Mouse (Mus musculus) lung, adult 2 months (tissue): ENCODE measurements around the gene 1700018G05Rik.
"Not testable (repeated sequence)": the region's sequence is repeated elsewhere in the genome, so short reads cannot be mapped to it uniquely, and the experiment has no call there.

Source experiments
- CTCF ChIP-seq: fragments of 200-500 bp; IDR thresholded peaks from 2 replicates; pipeline ENCODE4 v1.5.1; 2011; ENCODE audit warnings: mild to moderate bottlenecking, low read length, control low read depth; ENCODE audit not compliant: insufficient read depth
- POLR2A ChIP-seq: fragments of 200-500 bp; IDR thresholded peaks from 2 replicates; pipeline ENCODE4 v1.6.1; 2011; ENCODE audit warnings: low read depth, mild to moderate bottlenecking, control low read depth, low read length, borderline replicate concordance; ENCODE audit errors: extremely low read depth

- not testable (repeated sequence) for TF ChIP-seq POLR2A, CTCF
Observed at GRCm38 (mm10) chrX:102914823-102915222, 13.3 kb upstream of the 1700018G05Rik start.
